Mouse (Mus musculus): Measurements from ENCODE around the gene Nudt8. TPM values are rescaled to one million over a fixed set of nuclear protein-coding genes. Genes with fewer than 3 reads are reported as not detected.
"Not testable (repeated sequence)": the region's sequence is repeated elsewhere in the genome, so short reads cannot be mapped to it uniquely, and the experiment has no call there.

Nudt8 gene
- 19.9 and 20.9 TPM in 2 replicates for polyA plus RNA-seq (2012; rRNA removed)

DNA sequence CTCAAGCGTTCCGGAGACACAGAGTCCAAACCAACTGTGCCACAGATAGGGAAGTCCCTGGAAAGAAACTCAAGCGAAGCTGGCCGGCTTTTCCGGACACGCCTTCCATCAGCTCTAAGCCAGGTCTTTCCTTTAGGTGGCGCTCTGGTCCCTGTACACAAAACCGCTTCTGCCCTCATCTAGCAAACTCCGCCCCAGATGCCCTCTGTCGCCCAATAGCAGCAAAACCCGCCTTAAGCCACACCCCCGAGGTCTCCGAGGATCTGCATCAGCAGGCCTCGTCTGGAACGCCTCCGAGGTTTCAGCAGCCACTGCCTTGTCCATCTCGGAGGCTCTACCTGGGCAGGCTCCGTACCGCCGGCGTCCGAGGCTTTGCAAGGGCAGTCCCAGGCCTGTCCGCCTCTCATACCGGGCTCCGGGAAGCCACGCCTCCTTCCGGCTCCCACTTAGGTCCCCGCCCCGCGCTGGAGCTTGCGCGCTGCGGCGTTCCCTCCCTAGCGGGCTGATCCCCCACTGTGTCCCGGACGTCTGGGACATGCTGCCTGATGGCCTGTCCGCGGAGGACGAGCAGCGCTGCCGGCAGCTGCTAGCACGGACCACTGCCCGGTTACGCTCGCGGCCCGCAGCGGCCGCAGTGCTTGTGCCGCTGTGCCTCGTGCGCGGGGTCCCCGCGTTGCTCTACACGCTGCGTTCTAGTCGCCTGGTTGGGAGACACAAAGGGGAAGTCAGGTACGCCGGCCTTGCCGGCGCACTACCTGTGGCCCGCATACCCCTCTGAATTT, at the start of gene Nudt8, which contains the start of gene Gm49405:
Gene Nudt8 (plus strand): TSS at position 462 of the 782 bp plus-strand sequence.
Gene Gm49405 (plus strand): TSS at position 508 of the 782 bp plus-strand sequence.
- H3K4me1 ChIP-seq (ENCODE audit: control insufficient read depth, insufficient read depth, low read length), result peaks cover 31% of the 10 kb centered on the region

DNA sequence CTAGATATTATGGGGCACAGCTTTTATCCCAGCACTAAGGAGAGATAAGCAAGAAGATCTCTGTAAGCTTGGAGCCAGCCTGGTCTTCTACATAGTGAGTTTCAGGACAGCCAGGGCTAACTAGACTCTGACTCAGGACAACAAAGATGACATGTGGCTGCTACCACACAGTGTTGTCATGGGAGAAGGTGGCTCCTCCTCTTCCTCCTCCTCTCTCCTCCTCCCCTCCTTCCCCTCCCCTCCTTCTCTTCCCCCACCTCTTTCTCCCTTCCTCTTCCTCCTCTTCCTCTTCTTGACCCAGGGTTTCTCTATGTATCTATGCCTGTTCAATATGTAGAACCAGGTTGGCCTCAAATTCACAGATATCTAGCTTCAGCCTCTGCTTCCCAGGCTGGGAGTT, 48.9 kb upstream of the Nudt8 start:
- Histone ChIP-seq H3K27me3 (replicated peaks; ENCODE audit: control insufficient read depth, insufficient read depth, low read length) (no peaks in the 10 kb centered on the region), H3K4me1 (ENCODE audit: control insufficient read depth, insufficient read depth, low read length) (peaks cover 19% of the 10 kb centered on the region), H3K27ac (ENCODE audit: insufficient read depth, low read depth, low read length) (no peak overlapping the region), H3K36me3 (ENCODE audit: control insufficient read depth, insufficient read depth, low read length) (no peaks in the 10 kb centered on the region), H3K4me3 (ENCODE audit: insufficient read depth, low read depth, low read length) (no peak overlapping the region)
- TF ChIP-seq CTCF (conservative IDR thresholded peaks at IDR 0.05; ENCODE audit: insufficient read depth, insufficient read length, low read depth, low read length) (no peak), POLR2A (IDR thresholded peaks at IDR 0.05; ENCODE audit: low read depth, low read length) (no peak)
- DNase-seq, result no peak

More for the DNA sequence above, at the start of gene Nudt8, which contains the start of gene Gm49405:
- TF ChIP-seq POLR2A (IDR thresholded peaks at IDR 0.05; ENCODE audit: low read depth, low read length) (peak; percentile 84), CTCF (conservative IDR thresholded peaks at IDR 0.05; ENCODE audit: insufficient read depth, insufficient read length, low read depth, low read length) (peak; percentile 82)
- Histone ChIP-seq H3K36me3 (ENCODE audit: control insufficient read depth, insufficient read depth, low read length) (no peaks in the 10 kb centered on the region), H3K27ac (ENCODE audit: insufficient read depth, low read depth, low read length) (peak within 1 kb of the TSS; percentile 90), H3K27me3 (replicated peaks; ENCODE audit: control insufficient read depth, insufficient read depth, low read length) (no peaks in the 10 kb centered on the region), H3K4me3 (ENCODE audit: insufficient read depth, low read depth, low read length) (peak within 1 kb of the TSS; percentile 87)
- WGBS, result under 1% methylated on average over 64 of the region's 64 CpGs
- DNase-seq, result peak; percentile 99

- H3K4me3 ChIP-seq (ENCODE audit: insufficient read depth, low read depth, low read length), result no peak overlapping the region
- peaks cover 21% of the 10 kb centered on the region for H3K4me1 ChIP-seq (ENCODE audit: control insufficient read depth, insufficient read depth, low read length)
- no peak for TF ChIP-seq CTCF (conservative IDR thresholded peaks at IDR 0.05; ENCODE audit: insufficient read depth, insufficient read length, low read depth, low read length)
- no peak for TF ChIP-seq POLR2A (IDR thresholded peaks at IDR 0.05; ENCODE audit: low read depth, low read length)
- H3K27me3 ChIP-seq (replicated peaks; ENCODE audit: control insufficient read depth, insufficient read depth, low read length), result no peaks in the 10 kb centered on the region
- no peak for DNase-seq
- no peaks in the 10 kb centered on the region for H3K36me3 ChIP-seq (ENCODE audit: control insufficient read depth, insufficient read depth, low read length)
- WGBS, result 50% methylated on average over 1 of the region's 1 CpGs
- no peak overlapping the region for H3K27ac ChIP-seq (ENCODE audit: insufficient read depth, low read depth, low read length)
These were observed 48.3 kb upstream of the Nudt8 start for GRCm38 (mm10) chr19:3952099-3952498.

DNA sequence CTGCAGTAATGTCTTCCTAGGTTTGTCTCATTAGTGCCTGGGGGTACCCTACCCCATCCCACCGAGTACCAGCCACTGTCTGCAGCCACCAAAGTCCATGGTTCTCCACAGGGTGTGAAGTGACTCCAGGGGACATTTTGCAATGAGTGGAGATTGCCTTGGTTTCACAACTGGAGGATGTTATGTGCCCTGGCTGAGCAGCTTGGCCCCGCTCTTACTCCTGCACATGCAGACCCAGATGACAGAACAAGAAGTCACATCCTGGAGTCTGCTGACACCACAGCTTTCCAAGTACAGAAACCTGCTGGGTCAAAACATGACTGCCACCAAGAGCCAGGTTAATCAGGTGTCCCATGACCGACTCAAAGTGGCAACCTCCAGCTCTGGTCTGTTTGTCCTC, 45.3 kb upstream of the Nudt8 start:
- TF ChIP-seq CTCF (conservative IDR thresholded peaks at IDR 0.05; ENCODE audit: insufficient read depth, insufficient read length, low read depth, low read length) (no peak), POLR2A (IDR thresholded peaks at IDR 0.05; ENCODE audit: low read depth, low read length) (no peak)
- peaks cover 12% of the 10 kb centered on the region for H3K4me1 ChIP-seq (ENCODE audit: control insufficient read depth, insufficient read depth, low read length)
- no peak overlapping the region for H3K4me3 ChIP-seq (ENCODE audit: insufficient read depth, low read depth, low read length)
- H3K36me3 ChIP-seq (ENCODE audit: control insufficient read depth, insufficient read depth, low read length), result no peaks in the 10 kb centered on the region
- WGBS, result 58% methylated on average over 3 of the region's 3 CpGs
- H3K27ac ChIP-seq (ENCODE audit: insufficient read depth, low read depth, low read length), result no peak overlapping the region
- DNase-seq, result peak; percentile 45
- H3K27me3 ChIP-seq (replicated peaks; ENCODE audit: control insufficient read depth, insufficient read depth, low read length), result no peaks in the 10 kb centered on the region

- H3K27ac ChIP-seq (ENCODE audit: insufficient read depth, low read depth, low read length), result peak overlapping the region; percentile 39
These were observed 44.6 kb upstream of the Nudt8 start for GRCm38 (mm10) chr19:3955804-3956203.

DNA sequence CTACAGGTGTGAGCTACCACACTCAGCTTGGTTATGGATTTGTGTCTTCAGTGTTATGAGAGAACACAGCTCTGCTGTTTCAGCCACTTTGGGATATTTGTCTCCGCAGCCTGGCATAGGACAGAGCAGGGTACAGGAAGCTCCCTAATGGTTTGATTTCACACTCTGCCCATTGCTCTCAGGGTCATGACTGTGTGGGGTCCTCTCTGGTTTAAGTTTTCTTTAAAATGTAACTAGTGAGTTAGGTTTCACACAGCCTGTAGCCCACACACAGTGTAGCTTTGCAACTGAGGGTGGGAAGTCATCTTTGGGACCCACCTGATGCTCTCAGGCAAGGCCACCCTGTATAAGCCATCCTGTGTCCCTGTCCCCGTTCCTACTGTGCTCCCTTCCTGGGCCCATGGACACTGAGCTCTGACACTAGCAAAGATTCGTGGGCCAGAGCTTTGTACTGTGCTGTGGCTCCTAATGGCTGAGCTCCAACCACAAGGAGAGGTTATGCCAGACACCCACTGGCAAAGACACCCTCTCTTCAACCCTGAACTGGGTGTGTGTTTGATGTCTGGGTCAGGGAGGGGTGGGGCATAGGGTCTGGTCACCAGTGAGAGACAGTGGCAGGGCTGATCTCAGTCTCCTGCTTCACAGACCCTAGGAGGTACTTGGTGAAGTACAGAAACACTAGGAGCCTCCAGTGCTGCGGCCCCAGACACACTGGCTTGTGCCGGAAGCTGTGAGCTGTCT, 42.9 kb upstream of the Nudt8 start:
- not testable (repeated sequence) for H3K4me3 ChIP-seq (ENCODE audit: insufficient read depth, low read depth, low read length); H3K4me1 ChIP-seq (ENCODE audit: control insufficient read depth, insufficient read depth, low read length); H3K27me3 ChIP-seq (replicated peaks; ENCODE audit: control insufficient read depth, insufficient read depth, low read length); H3K36me3 ChIP-seq (ENCODE audit: control insufficient read depth, insufficient read depth, low read length)
- peak overlapping the region; percentile 51; the same call in 1 of the 2 replicates for H3K27ac ChIP-seq (ENCODE audit: insufficient read depth, low read depth, low read length)
- DNase-seq, result peak; percentile 78
- WGBS, result 54% methylated on average over 5 of the region's 5 CpGs

More at GRCm38 (mm10) chr19:3955804-3956203, 44.6 kb upstream of the Nudt8 start:
- no peaks in the 10 kb centered on the region for H3K36me3 ChIP-seq (ENCODE audit: control insufficient read depth, insufficient read depth, low read length)
- H3K4me1 ChIP-seq (ENCODE audit: control insufficient read depth, insufficient read depth, low read length), result peaks cover 10% of the 10 kb centered on the region
- no peak overlapping the region for H3K4me3 ChIP-seq (ENCODE audit: insufficient read depth, low read depth, low read length)
- 57% methylated on average over 4 of the region's 4 CpGs for WGBS
- TF ChIP-seq POLR2A (IDR thresholded peaks at IDR 0.05; ENCODE audit: low read depth, low read length) (no peak), CTCF (conservative IDR thresholded peaks at IDR 0.05; ENCODE audit: insufficient read depth, insufficient read length, low read depth, low read length) (no peak)
- H3K27me3 ChIP-seq (replicated peaks; ENCODE audit: control insufficient read depth, insufficient read depth, low read length), result no peaks in the 10 kb centered on the region
- DNase-seq, result peak; percentile 47

DNA sequence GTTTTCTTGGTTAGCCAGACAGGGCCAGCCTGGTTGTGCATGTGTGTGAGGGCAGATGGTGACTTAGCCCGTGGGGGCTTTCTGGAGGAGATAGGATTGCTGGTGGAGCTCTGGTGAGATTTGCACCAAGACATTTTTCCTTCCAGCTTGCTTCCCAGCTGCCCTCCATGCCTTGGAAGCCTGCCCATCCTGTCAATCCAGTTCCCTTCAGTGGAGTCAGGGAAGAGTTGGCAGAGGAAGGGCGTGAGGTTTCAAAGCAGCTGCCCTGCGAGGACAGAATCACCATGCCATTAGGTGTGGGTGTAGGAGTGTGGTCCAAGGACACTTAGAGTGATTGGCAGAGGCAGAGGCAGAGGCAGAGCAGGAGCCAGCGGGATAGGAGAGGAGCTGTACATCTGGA, 41.9 kb upstream of the Nudt8 start, which contains the start of gene Aldh3b3:
Gene Aldh3b3 (plus strand): TSS at position 176 of the 400 bp plus-strand sequence.
- H3K36me3 ChIP-seq (ENCODE audit: control insufficient read depth, insufficient read depth, low read length), result no peaks in the 10 kb centered on the region
- TF ChIP-seq POLR2A (IDR thresholded peaks at IDR 0.05; ENCODE audit: low read depth, low read length) (no peak), CTCF (conservative IDR thresholded peaks at IDR 0.05; ENCODE audit: insufficient read depth, insufficient read length, low read depth, low read length) (no peak)
- H3K27ac ChIP-seq (ENCODE audit: insufficient read depth, low read depth, low read length), result peak within 1 kb of the TSS; percentile 51; the same call in 1 of the 2 replicates
- H3K4me1 ChIP-seq (ENCODE audit: control insufficient read depth, insufficient read depth, low read length), result peaks cover 10% of the 10 kb centered on the region
- no peaks in the 10 kb centered on the region for H3K27me3 ChIP-seq (replicated peaks; ENCODE audit: control insufficient read depth, insufficient read depth, low read length)
- WGBS, result 46% methylated on average over 4 of the region's 4 CpGs
- H3K4me3 ChIP-seq (ENCODE audit: insufficient read depth, low read depth, low read length), result no peak within 1 kb of the TSS
- DNase-seq, result peak; percentile 68
